Mouse (Mus musculus) telencephalon, adult 2 months (tissue): ENCODE results near the gene Ctps.

Source experiments
- DNase-seq: peaks from one replicate; pipeline ENCODE4 v3.0.0-alpha.2; 2011; ENCODE audit warnings: low read depth, low spot score

Gene Ctps

DNA sequence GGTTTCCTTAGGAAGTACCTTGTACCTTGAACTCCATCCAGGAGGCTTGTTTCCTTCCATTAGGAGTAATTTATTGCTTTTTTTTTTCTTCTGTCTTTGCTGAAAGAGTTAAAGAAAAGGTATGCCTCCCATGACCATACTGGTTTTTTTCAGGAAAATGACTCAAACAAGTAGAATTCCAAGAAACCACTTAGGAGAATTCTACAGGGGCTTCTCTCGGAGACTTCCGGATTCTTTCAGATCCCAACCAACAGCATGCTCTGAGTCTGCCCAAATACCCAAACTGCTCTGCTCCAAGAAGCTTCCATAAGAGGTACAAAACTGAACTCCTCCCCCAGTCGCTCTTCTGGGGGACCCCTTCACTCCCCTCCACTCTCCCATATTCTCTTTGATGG lies 991 bp upstream of the Ctps start:
- DNase-seq, result no peak

DNA sequence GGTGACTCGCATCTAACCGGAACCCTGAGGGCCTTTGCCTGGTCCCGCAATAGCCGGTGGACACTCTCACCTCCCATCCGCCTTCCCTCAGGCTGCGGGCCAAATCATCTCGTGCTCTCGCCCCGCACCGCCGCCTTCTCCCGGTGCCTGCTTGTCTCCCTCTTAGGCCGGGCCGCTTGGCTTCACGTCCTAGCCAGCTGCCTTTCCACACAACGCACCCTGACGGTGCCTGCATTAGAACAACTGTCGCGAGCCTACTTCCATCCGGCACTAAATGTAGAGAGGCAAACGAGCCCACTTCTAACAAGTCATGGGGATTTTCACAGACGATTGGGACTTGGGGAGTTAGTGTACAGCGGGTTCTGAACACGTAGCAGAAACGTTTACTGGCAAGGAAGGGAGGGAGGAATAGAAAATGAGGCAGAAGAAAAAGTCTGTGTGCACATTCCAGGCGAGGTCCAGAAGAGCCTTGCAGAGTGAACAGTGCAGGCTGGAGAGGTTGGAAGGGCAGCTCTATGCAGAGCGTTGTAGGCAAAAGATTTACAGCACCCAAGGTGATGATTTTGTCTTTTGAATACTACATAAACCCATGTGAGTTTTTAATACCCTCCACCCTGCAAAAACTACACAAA lies 478 bp upstream of the Ctps start:
- DNase-seq, result no peak

DNA sequence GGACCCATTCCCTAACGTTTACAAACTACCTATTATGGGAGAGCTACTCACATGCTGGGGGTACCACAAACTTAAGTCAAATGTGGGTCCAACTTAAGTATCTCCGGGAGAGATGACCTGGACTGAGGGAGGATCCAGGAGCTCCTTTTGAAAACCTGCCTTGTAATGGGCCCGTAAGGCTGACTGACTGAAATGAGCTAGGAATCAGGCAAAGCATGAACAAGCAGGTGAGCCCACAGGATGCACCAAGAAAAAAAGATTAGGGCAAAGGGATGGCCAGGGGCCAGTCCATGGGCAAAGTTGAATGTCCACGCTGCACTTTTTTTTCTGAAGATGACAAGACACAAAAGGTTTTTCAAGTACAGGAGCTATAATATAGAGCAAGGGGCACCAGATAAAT lies 1.1 kb downstream of the Ctps start:
- DNase-seq, result no peak

DNA sequence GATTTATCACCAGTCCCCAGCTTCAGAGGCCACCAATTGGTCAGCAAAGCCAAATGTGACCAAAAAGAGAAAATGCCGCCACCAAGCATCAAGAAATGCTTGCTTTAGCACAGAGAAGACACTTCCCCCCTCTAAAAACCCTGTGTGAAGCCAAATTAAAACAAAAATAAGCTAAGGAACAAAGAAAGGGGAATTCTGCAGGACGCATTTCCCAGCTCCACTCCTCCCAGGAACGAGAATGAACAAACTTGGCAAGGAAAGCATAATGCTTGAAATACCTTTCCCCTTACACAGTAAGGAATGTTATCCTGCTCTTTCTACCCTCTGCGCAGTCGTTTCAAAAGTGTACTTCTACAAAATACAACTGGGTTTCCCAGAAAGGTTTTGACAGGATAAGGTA lies 2.1 kb downstream of the Ctps start:
- DNase-seq, result no peak

DNA sequence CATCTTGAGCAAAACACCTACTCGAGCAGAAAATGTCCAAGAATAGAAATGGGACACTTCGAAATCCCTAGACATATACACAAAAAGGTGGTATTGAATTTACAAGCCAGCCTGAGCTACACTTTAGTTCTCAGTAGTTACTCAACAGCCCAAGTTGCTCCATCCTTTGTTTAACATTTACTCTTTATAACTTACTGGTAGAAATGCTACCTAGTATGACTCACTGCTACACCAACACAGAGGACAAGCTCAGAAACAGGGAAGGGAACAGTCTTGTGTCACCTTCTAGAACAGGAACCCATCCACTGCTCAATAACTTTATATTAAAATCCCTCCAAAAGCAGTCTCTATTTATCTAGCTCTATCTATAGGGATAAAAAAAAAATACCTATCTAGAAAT lies 4.3 kb downstream of the Ctps start:
- DNase-seq, result peak; percentile 11

DNA sequence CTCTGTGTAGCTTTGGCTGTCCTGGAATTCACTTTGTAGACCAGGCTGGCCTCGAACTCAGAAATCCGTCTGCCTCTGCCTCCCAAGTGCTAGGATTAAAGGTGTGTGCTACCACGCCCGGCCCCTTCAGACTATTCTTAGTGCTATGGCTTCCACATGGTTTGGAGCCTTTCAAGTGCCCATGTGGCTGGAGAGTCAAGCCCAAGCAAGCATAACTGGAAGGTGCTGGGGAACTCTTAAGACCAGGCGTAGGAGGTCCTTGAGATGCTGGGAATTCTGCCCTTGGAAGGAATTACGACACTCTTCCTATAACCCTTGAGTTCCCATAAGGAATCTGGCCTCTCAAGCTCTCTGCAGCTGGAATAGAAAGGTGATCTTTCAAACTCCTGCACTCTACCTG lies 13.5 kb downstream of the Ctps start:
- DNase-seq, result no peak

DNA sequence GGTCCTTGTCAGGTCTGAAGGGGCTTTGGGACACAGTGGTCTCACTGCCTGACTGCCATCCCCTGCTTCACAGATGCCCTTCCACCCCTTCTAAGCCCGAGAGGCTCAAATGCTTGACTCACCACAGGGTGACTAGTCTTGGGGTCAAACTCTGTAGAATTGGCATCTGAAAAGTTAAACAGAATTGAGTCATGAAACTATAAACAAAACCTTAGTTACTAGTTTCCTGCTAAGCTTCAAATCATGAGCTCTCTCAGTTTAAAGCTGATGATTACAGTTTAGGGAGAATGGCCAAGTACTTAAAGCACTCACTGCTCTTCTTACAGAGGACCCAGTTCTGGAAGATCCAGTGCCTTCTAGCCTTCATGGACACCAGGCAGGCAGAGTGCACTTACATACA lies 25.2 kb downstream of the Ctps start:
- DNase-seq, result no peak

DNA sequence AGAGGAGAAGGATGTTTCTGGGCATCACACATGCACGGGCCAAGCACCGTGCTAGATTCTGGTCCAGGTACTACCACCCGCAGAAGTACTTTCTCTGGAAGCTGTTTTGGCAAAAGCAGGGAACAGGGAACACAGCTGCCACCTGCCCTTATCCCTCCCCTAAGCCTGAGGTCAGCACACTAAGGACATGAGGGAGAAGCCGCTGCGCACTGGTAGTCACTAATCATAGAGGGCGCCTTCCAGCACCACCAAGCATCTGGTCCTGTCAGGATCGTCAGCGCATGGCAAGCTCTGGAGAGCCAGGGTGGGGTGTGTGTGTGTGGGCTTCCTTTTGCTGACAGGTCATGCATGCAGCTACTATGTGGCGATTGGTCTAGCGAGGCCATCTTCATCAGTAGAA lies 31.4 kb downstream of the Ctps start:
- DNase-seq, result no peak

DNA sequence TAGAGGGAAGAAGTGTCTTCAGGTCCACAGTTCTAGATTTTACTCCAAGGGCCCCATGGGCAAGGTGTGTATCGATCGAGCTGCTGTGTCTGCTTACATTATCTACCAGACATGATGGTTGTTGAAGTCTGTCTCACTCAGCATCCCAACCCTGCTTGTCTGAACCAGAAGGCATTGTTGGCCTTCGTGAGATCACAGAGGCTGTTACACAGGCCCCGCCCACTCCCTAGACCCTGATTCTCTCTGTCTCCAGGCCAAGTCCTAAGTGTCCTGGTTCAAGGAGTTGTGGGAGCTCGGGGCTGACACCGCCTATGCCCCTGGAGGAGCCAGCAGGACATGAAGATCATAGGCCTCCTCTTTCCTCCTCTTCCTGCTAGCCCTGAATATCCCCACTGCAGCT lies 38.1 kb downstream of the Ctps start, which contains the start of gene Slfnl1:
Gene Slfnl1, plus strand, starts transcription at position 246 of the 400 bp plus-strand sequence.
- DNase-seq, result no peak

DNA sequence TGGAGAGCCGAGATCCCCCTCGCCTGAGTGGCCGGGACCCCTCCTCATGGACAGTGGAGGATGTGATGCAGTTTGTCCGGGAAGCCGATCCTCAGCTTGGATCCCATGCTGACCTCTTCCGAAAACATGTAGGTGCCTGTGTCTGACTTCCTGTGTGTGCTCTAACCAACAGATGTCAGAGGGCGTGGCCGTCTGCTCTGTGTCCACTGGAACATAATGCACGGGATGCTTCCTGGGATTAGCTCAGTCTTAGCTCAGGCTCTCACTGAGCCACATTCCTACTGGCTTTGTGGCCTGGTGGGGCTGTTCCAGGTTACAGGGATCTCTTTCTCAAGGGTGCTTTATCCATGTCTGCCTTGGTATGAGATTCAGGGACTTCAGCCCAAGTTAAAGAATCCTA lies 41.9 kb downstream of the Ctps start:
- DNase-seq, result no peak

DNA sequence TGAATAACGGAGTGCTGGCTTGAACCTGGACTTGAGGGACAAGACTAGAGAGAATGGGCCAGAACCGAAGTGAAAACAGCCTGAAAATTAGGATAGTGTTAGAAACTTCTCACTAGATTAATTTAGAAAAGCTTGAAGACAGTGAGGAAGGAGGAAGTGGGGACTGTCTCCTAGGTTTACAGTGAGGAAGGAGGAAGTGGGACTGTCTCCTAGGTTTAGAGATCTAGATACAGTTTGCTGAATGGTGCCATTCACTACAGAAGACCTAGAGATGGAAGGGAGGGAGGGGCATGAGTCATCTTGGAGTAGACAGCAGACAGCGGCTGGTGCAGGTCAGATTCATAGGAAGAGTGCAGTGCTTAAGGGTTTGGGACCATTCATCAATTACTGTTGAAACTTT lies 47.0 kb downstream of the Ctps start:
- DNase-seq, result no peak

DNA sequence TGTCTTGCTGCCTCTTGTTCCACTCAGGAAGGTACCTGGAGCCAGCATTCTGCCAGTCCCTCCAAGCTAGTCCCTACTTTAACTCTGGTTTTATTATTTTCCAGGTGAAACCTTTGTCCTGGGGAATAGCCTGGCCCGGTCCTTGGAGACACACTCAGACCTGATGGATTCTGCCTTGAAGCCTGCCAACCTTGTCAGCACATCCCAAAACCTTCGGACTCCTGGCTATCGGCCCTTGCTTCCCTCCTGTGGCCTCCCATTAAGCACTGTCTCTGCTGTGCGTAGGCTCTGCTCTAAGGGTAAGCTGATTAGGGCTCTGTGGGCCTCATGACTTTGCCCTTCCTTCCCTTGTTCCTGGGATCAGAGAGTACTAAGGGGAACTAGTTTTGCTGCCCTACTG lies 47.7 kb downstream of the Ctps start:
- DNase-seq, result no peak

DNA sequence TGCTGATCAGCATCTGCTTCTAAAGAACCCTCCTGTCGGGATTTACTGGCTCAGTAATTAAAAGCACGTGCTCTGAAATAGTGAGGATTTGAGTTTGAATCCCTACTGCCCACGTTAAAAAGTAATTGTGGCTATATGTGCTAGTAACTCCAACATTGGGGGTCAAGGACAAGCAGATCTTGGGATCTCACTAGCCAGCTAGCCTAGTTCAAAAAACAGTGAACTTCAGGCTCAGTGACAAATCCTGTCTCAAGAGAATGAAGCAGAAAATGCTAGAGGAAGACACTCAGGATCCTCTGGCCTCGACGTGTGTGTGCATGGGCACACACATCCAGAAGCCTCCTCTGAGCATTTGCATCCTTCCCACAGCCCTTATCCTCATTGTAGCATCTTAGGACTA lies 48.3 kb downstream of the Ctps start:
- no peak for DNase-seq

DNA sequence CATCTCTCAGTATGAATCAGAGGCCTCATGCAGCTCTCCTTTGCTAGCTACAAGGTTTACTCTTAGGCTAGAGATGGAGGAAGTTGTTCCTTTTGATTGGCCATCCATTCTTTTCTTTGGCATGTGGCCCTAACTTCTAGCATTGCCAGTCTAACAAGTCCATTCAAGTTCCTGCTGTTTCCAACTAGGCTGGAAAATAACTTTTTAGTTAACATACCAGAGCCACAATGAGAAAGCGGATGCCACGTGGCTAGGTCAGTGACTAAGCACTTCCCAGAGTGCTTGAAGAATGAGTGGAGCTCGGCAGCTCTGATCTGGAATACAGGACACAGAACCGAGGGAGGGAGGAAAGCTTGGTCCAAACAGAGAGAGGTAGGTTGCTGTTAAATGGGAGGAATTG lies 52.7 kb downstream of the Ctps start:
- DNase-seq, result no peak

DNA sequence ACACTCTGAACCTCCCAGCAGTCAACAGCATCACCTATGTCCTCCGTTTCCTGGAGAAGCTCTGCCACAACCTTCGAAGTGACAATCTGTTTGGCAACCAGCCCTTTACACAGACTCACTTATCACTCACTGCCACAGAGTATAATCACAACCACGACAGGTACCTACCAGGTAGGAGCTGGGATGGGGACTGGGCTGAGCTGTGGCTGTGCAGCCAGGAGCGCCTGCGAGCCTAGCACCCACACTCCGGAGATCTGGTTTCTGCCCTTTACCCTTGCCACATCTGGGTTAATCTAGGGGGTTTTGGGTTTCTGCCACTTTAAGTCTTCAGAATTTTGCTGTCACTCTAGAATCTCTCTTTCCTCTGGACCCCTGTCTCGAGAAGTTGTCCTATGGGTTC lies 53.2 kb downstream of the Ctps start:
- DNase-seq, result no peak

DNA sequence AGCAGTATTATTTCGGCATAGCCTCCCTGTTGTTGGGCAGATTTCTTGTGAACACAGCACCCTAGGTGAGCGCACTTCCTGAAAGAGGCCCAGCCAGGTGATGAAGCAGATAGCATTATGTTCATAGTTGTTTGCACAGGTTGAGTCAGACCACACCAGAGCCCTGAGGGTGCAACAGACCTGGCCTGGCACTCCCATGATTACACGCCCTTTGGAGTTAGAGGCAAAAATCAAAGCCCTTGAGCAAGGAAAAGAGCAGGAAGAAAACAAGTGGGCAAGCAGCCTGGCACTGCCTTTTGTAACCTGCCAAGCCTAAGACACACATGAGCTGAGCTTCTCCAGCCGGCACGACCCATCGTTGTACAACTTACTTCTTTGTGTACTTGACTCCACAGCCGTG lies 53.6 kb downstream of the Ctps start:
- no peak for DNase-seq

DNA sequence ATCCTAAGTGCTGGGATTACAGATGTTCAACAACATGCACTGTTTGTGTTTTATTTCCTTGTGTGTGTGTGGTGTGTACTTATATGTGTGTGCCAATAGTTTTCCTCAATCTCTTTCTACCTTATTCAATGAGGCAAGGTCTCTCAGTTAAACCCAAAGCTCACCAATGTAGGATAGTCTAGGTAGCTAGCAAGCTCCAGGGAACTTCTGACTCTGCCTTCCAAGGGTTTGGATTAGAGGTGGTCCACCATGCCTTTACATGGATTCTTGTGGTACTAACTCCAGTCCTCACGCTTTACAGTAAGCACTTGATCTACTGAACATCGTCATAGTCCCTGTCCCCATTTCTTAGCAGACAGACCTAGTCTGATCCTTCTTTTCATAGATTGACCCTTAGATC lies 55.7 kb downstream of the Ctps start:
- no peak for DNase-seq

DNA sequence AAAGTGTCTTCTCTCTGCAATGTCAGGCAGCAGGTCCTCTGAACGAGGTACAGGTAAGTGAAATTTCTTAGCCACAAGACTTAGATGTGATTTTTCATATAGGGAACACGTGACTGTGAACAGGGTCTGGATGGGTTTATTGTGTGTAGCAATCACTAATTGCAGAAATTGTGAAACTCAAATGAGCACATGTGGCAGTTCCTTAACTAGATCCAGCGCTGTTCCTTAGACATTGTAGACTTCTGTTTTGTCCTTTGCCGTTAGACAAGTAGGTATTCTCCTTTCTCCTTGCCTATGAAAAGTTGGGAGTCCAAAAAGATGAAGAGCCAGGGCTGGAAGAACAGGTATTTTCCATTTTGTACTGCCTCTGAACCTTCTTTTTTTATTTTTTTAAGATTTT lies 58.9 kb downstream of the Ctps start:
- DNase-seq, result no peak

DNA sequence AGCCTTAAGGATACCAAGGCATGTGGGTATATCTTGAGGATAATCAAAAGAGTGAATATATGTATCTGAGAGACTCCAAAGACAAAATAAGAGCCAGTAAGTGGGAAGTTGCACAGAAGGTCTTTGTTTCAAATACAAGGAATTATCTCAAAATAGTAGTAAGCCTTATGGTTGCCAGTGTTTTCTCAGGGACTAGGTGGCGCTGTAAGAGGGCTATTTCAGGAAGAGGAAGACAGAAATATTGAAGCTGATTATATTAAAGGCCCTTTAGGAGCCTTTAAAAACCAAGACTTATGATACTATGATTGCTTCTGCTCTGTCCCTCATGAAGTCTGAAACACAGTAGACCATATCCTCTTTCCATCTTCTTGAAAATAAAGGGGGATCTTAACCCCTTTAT lies 63.1 kb downstream of the Ctps start:
- DNase-seq, result no peak
